Mouse (Mus musculus): ENCODE measurements around the gene Mybbp1a. TPM values are rescaled to one million over a fixed set of nuclear protein-coding genes. Genes with fewer than 3 reads are reported as not detected.
A peak's percentile ranks its signal among the peaks of the same experiment; 100 is the strongest.

Mybbp1a gene
- total and polyA plus RNA-seq, 2 experiments from 2014 or later: 38.0 to 52.4 TPM

DNA sequence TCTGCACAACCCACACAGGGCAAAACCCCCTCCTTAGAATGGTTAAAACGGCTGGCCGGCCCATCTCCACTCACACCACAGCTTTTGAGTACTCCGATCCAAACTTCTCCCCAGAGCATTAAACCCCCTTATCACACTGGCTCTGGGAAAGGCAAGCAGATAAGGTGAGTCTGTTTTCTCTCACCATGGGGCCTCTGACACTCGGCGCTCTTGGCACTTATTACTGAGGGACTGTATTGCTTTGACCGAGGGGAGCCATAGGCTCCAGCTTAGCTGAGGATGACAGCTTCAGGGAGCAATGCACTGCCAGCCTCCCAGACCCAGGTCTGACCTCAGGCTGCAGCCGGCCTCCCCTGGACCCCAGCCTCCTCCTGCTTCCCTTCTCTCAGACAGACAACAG, 33.6 kb upstream of the Mybbp1a start:
- no peaks in the 10 kb centered on the region for H3K4me1 ChIP-seq (ENCODE audit: insufficient read depth)
- no peaks in the 10 kb centered on the region for H3K27me3 ChIP-seq (ENCODE audit: insufficient read depth, low read length)
- WGBS: 25% methylated on average over 7 of the region's 7 CpGs
- no peak overlapping the region for H3K27ac ChIP-seq (ENCODE audit: low read depth, low read length)
- no peaks in the 10 kb centered on the region for H3K9me3 ChIP-seq (ENCODE audit: low read length)
- H3K4me2 ChIP-seq (ENCODE audit: low read depth): no peak overlapping the region
- DNase-seq: no peak
- TF ChIP-seq CTCF (IDR thresholded peaks at IDR 0.05; ENCODE audit: low read depth): no peak
- no peak overlapping the region for H3K4me3 ChIP-seq (ENCODE audit: low read depth, low read length)
- no peak for ATAC-seq
- H3K36me3 ChIP-seq (ENCODE audit: insufficient read depth): no peaks in the 10 kb centered on the region
- no peak overlapping the region for H3K9ac ChIP-seq

DNA sequence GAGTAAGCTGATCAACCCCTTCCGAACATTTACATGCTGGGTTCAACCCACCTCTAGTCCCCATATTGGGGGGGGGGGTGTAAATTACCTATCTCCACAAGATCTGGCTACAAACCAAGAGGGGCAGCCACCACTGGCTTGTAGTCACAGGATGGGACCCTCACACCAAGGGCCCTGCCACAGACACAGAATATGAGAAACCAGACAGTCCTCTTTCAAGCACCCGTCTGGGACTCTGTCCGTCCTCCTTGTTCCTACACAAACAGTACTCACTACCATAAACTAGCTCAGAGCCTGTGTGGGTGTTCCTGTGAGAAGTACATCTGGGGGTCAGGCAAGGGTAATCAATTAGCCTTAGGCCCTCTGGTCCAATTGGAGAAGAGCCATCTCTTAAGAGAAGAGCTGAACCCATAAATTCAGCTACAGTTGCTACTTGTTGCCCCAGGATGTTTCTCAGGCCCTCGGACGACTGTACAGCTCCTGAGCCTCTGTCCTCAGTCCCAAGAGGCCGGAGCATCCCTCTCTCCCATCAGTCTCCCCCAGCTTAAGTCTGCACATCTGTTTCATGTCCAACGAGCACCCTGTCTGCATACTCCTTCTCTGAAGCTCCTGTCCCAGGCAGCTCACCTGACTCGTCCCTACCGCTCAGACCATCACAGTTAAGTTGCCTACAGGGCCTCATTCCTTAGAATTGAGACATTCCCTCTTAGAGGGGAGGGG, 32.5 kb upstream of the Mybbp1a start:
- H3K4me3 ChIP-seq (ENCODE audit: low read depth, low read length): no peak overlapping the region
- no peaks in the 10 kb centered on the region for H3K27me3 ChIP-seq (ENCODE audit: insufficient read depth, low read length)
- no peaks in the 10 kb centered on the region for H3K36me3 ChIP-seq (ENCODE audit: insufficient read depth)
- no peak overlapping the region for H3K9ac ChIP-seq
- no peak for ATAC-seq
- H3K4me1 ChIP-seq (ENCODE audit: insufficient read depth): no peaks in the 10 kb centered on the region
- 73% methylated on average over 9 of the region's 9 CpGs for WGBS
- no peak overlapping the region for H3K4me2 ChIP-seq (ENCODE audit: low read depth)
- no peaks in the 10 kb centered on the region for H3K9me3 ChIP-seq (ENCODE audit: low read length)
- DNase-seq: no peak
- TF ChIP-seq CTCF (IDR thresholded peaks at IDR 0.05; ENCODE audit: low read depth): no peak
- no peak overlapping the region for H3K27ac ChIP-seq (ENCODE audit: low read depth, low read length)

DNA sequence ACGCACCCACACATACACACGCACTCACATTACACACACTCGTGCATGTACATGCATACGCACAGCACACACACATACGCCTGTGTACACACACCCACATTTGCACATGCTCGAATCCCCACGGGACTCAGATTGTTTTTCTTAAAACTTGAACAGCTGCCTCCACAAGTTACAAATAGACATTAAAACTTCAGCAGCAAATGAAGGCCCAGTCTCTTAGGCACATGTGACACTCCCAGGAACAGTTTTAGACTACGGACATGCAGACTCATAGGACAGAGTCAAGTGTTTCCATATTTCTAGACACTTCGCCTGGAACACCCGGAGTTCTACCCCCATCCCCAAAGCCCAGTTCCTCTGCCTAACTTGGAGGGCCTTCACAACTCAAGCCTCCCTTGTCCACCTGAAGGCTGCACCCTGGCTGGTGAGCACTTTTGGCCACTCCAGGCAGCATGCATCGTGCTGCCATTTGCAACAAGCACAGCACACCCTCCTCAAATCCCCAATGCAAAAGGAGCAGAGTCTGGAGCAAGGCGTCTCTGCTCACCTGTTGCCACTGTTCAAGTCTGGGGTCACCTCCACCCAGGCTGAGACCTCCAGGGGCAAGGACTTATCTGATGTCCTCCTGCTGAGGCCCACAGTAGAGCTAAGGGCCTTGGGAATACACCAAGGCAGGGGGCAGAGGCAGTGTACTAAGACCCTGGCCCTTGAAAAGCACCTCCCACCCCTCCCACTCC, 31.3 kb upstream of the Mybbp1a start:
- Histone ChIP-seq H3K4me2 (ENCODE audit: low read depth) (no peak overlapping the region), H3K27ac (ENCODE audit: low read depth, low read length) (no peak overlapping the region), H3K9me3 (ENCODE audit: low read length) (no peaks in the 10 kb centered on the region), H3K4me3 (ENCODE audit: low read depth, low read length) (no peak overlapping the region), H3K4me1 (ENCODE audit: insufficient read depth) (no peaks in the 10 kb centered on the region), H3K36me3 (ENCODE audit: insufficient read depth) (no peaks in the 10 kb centered on the region), H3K27me3 (ENCODE audit: insufficient read depth, low read length) (no peaks in the 10 kb centered on the region), H3K9ac (no peak overlapping the region)
- ATAC-seq: no peak
- no peak for TF ChIP-seq CTCF (IDR thresholded peaks at IDR 0.05; ENCODE audit: low read depth)
- DNase-seq: no peak
- 77% methylated on average over 12 of the region's 12 CpGs for WGBS

DNA sequence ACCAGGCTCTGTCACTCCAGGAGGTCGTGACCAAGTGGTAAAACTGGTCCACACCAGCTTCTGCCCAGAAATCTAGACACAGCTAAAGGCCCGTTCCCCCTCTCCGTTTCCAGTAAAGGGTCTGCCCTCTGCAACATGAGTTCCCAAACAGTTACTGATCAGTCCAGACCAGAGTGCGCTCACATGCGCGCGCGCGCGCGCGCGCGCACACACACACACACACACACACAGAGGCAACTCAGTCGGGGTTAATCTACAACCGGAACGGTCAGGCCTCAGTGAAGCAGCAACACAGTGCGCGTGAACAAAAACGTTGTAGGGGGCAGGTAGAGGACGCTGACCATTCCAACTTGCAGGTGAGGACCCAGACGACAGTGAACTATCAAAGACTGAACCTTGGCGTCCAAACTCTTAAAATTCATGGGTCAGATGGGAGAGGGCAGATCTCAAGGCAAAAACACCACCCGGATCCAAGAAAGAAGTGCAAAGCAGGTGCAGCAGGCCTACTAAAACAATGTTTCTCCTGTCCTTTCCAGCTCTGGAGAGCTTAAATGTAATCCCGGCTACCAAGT, 30.5 kb upstream of the Mybbp1a start:
- WGBS: 3% methylated on average over 25 of the region's 25 CpGs
- no peak for ATAC-seq
- Histone ChIP-seq H3K9ac (peak overlapping the region; percentile 49), H3K4me2 (ENCODE audit: low read depth) (peak overlapping the region; percentile 85), H3K27me3 (ENCODE audit: insufficient read depth, low read length) (no peaks in the 10 kb centered on the region), H3K4me3 (ENCODE audit: low read depth, low read length) (peak overlapping the region; percentile 45), H3K27ac (ENCODE audit: low read depth, low read length) (no peak overlapping the region), H3K36me3 (ENCODE audit: insufficient read depth) (no peaks in the 10 kb centered on the region), H3K9me3 (ENCODE audit: low read length) (no peaks in the 10 kb centered on the region), H3K4me1 (ENCODE audit: insufficient read depth) (no peaks in the 10 kb centered on the region)
- DNase-seq: no peak
- peak; percentile 42; the same call in 1 of the 2 replicates for TF ChIP-seq CTCF (IDR thresholded peaks at IDR 0.05; ENCODE audit: low read depth)

DNA sequence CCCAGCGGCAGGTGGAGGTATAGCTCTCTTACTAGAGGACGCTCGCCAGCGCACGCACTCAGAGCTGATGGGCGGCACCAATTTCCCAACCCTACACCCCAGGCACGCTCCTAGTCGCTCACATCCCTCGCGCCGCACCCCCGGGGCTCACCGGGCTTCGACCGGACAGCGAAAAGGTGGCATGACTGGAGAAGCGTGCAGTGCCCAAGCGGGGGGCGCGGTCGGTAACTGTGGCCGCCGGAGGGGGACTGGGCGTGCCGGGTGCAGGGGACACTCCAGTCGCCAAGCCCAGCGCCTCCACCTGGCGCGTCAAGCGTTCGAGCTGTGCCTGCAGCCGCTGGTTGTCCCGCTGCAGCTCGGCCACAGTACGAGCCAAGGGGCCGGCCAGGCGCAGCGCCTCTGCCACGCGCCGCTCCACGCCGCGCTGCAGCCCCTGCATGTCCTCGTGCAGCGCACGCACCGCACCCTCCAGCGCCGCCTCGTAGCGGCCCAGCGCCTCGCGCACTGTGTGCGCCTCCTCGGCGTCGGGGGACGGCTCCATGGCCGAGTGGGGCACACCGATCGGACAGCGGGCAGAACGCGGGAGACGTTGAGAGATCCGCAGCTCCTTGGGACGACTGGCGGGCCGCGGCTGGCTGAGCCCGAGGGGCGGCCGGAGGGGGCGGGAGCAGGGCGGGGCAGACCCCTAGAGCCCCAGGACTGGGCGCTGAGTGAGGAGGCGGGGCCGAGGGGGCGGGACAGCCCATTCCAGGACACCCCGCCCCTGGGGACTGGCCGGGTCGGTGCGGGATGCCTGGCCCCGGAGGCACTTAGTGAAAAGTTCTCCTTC, 29.8 kb upstream of the Mybbp1a start, which contains the start of gene Smtnl2:
TSS of gene Smtnl2 (minus strand) at position 621 of the 829 bp plus-strand sequence.
- WGBS: 2% methylated on average over 84 of the region's 86 CpGs
- Histone ChIP-seq H3K27ac (ENCODE audit: low read depth, low read length) (no peak within 1 kb of the TSS), H3K4me1 (ENCODE audit: insufficient read depth) (no peaks in the 10 kb centered on the region)

DNA sequence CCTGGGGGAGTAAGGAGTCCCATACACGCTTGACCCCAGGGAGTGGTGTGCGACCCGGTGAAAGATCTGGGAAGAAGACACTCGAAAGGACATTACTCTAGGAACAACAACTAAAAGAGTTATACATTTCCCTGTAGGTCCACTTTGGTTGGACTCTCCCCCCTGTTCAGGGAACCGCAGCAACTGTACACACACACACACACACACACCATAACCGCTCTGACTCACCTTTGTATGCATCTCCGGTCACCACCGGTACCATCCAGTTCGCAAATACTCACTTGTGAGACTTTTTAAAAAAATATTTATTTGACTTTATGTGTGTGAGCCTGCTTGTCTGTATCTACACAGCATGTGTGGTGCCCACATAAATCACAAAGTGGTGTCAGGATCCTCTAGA, 29.2 kb upstream of the Mybbp1a start:
- TF ChIP-seq CTCF (IDR thresholded peaks at IDR 0.05; ENCODE audit: low read depth): no peak
- H3K4me3 ChIP-seq (ENCODE audit: low read depth, low read length): peak overlapping the region; percentile 45
- DNase-seq (no peak), ATAC-seq (no peak)
- peak overlapping the region; percentile 49 for H3K9ac ChIP-seq
- no peaks in the 10 kb centered on the region for H3K4me1 ChIP-seq (ENCODE audit: insufficient read depth)
- no peak overlapping the region for H3K27ac ChIP-seq (ENCODE audit: low read depth, low read length)
- H3K9me3 ChIP-seq (ENCODE audit: low read length): no peaks in the 10 kb centered on the region
- WGBS: 33% methylated on average over 9 of the region's 9 CpGs
- H3K36me3 ChIP-seq (ENCODE audit: insufficient read depth): no peaks in the 10 kb centered on the region
- H3K27me3 ChIP-seq (ENCODE audit: insufficient read depth, low read length): no peaks in the 10 kb centered on the region
- peak overlapping the region; percentile 85 for H3K4me2 ChIP-seq (ENCODE audit: low read depth)

More for the DNA sequence above, 29.8 kb upstream of the Mybbp1a start, which contains the start of gene Smtnl2:
- Histone ChIP-seq H3K36me3 (ENCODE audit: insufficient read depth) (no peaks in the 10 kb centered on the region), H3K9me3 (ENCODE audit: low read length) (no peaks in the 10 kb centered on the region), H3K27me3 (ENCODE audit: insufficient read depth, low read length) (no peaks in the 10 kb centered on the region), H3K9ac (peak within 1 kb of the TSS; percentile 49), H3K4me3 (ENCODE audit: low read depth, low read length) (peak within 1 kb of the TSS; percentile 45), H3K4me2 (ENCODE audit: low read depth) (peak within 1 kb of the TSS; percentile 85)
- TF ChIP-seq CTCF (IDR thresholded peaks at IDR 0.05; ENCODE audit: low read depth): no peak; the same call in 1 of the 2 replicates
- DNase-seq (peak; percentile 74), ATAC-seq (peak; percentile 86)

Data from forebrain, postnatal 0 days (tissue).